Mouse (Mus musculus): ENCODE data around the gene Ticrr. TPM values are rescaled to one million over a fixed set of nuclear protein-coding genes. Genes with fewer than 3 reads are reported as not detected.

Gene Ticrr
- total RNA-seq, 2 experiments from 2014 or later = 0.12 to 0.23 TPM

GRCm38 (mm10) chr7:79710831-79711230, 50.8 kb downstream of the Ticrr start:
- no peak for TF ChIP-seq CTCF (conservative IDR thresholded peaks at IDR 0.05)
- peak overlapping the region; percentile 68 for H3K27ac ChIP-seq
- DNase-seq (ENCODE audit: low spot score in 2 of 2) = no peak
- peak overlapping the region; percentile 56 for H3K4me3 ChIP-seq

GRCm38 (mm10) chr7:79715187-79715981, 55.4 kb downstream of the Ticrr start, which contains the start of gene Kif7:
Gene Kif7 (minus strand): TSS chr7:79715720.
- no peak for TF ChIP-seq CTCF (conservative IDR thresholded peaks at IDR 0.05)
- H3K4me3 ChIP-seq = peak within 1 kb of the TSS; percentile 69
- DNase-seq (ENCODE audit: low spot score in 2 of 2) = peak in 1 of 2 experiments; percentile 56
- H3K27ac ChIP-seq = peak within 1 kb of the TSS; percentile 46; the same call in 1 of the 2 replicates

GRCm38 (mm10) chr7:79721386-79721977, 61.5 kb downstream of the Ticrr start:
- H3K4me3 ChIP-seq = peak overlapping the region; percentile 63
- DNase-seq (ENCODE audit: low spot score in 2 of 2) = peak in 1 of 2 experiments; percentile 39
- peak overlapping the region; percentile 84 for H3K27ac ChIP-seq
- TF ChIP-seq CTCF (conservative IDR thresholded peaks at IDR 0.05) = no peak

GRCm38 (mm10) chr7:79727091-79727490, 67.1 kb downstream of the Ticrr start:
- Histone ChIP-seq H3K4me3 (no peak overlapping the region), H3K27ac (no peak overlapping the region)
- TF ChIP-seq CTCF (conservative IDR thresholded peaks at IDR 0.05) = peak; percentile 85
- DNase-seq (ENCODE audit: low spot score in 2 of 2) = peak in 1 of 2 experiments; percentile 44

GRCm38 (mm10) chr7:79728219-79728618, 68.2 kb downstream of the Ticrr start:
- peak; percentile 91 for TF ChIP-seq CTCF (conservative IDR thresholded peaks at IDR 0.05)
- Histone ChIP-seq H3K4me3 (no peak overlapping the region), H3K27ac (no peak overlapping the region)
- DNase-seq (ENCODE audit: low spot score in 2 of 2) = peak in 1 of 2 experiments; percentile 60

GRCm38 (mm10) chr7:79729169-79729568, 69.2 kb downstream of the Ticrr start:
- peak; percentile 55 to 79 for DNase-seq (ENCODE audit: low spot score in 2 of 2)
- no peak overlapping the region for H3K27ac ChIP-seq
- no peak overlapping the region for H3K4me3 ChIP-seq
- TF ChIP-seq CTCF (conservative IDR thresholded peaks at IDR 0.05) = peak; percentile 84

GRCm38 (mm10) chr7:79729743-79730370, 69.9 kb downstream of the Ticrr start:
- TF ChIP-seq CTCF (conservative IDR thresholded peaks at IDR 0.05) = peak; percentile 48
- peak in 1 of 2 experiments; percentile 33 for DNase-seq (ENCODE audit: low spot score in 2 of 2)
- Histone ChIP-seq H3K4me3 (no peak overlapping the region), H3K27ac (no peak overlapping the region)

- no peak for TF ChIP-seq CTCF (conservative IDR thresholded peaks at IDR 0.05)
- no peak for DNase-seq (ENCODE audit: low spot score in 2 of 2)
- Histone ChIP-seq H3K27ac (no peak overlapping the region), H3K4me3 (no peak overlapping the region)
These were observed 71.4 kb downstream of the Ticrr start for GRCm38 (mm10) chr7:79731438-79731837.

GRCm38 (mm10) chr7:79732622-79733021, 72.6 kb downstream of the Ticrr start, which contains the start of gene Plin1:
Gene Plin1 (minus strand): TSS chr7:79732903.
- Histone ChIP-seq H3K27ac (no peak within 1 kb of the TSS), H3K4me3 (no peak within 1 kb of the TSS)
- DNase-seq (ENCODE audit: low spot score in 2 of 2) = no peak
- TF ChIP-seq CTCF (conservative IDR thresholded peaks at IDR 0.05) = no peak

GRCm38 (mm10) chr7:79734563-79734962, 74.6 kb downstream of the Ticrr start:
- Histone ChIP-seq H3K27ac (no peak overlapping the region), H3K4me3 (no peak overlapping the region)
- no peak for TF ChIP-seq CTCF (conservative IDR thresholded peaks at IDR 0.05)
- no peak for DNase-seq (ENCODE audit: low spot score in 2 of 2)

GRCm38 (mm10) chr7:79736511-79736910, 76.5 kb downstream of the Ticrr start:
- TF ChIP-seq CTCF (conservative IDR thresholded peaks at IDR 0.05) = no peak
- DNase-seq (ENCODE audit: low spot score in 2 of 2) = no peak
- H3K27ac ChIP-seq = no peak overlapping the region
- H3K4me3 ChIP-seq = no peak overlapping the region

- no peak overlapping the region for H3K4me3 ChIP-seq
- TF ChIP-seq CTCF (conservative IDR thresholded peaks at IDR 0.05) = no peak
- no peak overlapping the region for H3K27ac ChIP-seq
- no peak for DNase-seq (ENCODE audit: low spot score in 2 of 2)
These were observed 78.9 kb downstream of the Ticrr start for GRCm38 (mm10) chr7:79738913-79739312.

GRCm38 (mm10) chr7:79740279-79740678, 80.3 kb downstream of the Ticrr start:
- no peak for DNase-seq (ENCODE audit: low spot score in 2 of 2)
- no peak overlapping the region for H3K4me3 ChIP-seq
- no peak overlapping the region for H3K27ac ChIP-seq
- no peak for TF ChIP-seq CTCF (conservative IDR thresholded peaks at IDR 0.05)

Measured in layer of hippocampus, adult 2 months (tissue).